Mouse (Mus musculus) lung, postnatal 36 days (tissue): ENCODE data around the gene Chchd1.

Source experiments
- DNase-seq: peaks from one replicate; pipeline ENCODE4 v3.0.0; 2022; ENCODE audit warnings: mixed read lengths

Chchd1 gene

DNA sequence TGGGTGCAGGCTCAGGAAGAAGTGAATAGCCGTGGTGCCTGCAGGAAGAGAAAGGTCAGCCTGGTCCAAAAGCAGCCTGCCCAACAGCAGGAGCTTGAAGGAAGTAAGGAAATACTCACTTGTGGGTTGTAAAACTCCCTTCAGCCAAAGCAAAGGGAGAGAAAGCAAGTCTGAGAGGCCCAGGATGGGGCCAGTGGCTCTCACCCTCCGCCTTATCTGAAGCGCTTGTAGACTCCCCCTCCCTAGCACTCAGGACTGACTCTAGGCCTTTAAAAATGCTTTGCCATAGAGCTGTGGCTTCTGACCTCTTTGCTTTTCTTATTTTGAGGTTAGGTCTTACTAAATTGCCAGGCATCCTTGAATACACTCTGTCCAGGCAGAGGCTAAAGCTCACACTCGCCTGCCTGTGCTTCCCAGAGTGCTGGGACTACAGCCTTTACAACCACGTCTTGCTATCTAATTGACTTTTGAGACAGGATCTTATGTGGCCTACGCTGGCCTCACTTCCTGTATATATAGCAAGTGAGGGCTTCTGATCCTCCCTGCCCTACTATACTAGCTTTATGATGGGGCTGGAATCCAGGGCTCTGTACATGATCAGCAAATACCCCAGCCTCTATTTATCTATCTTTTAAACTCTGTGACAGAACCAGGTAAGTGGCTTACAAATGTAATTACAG lies 23.0 kb downstream of the Chchd1 start:
- DNase-seq: no peak

DNA sequence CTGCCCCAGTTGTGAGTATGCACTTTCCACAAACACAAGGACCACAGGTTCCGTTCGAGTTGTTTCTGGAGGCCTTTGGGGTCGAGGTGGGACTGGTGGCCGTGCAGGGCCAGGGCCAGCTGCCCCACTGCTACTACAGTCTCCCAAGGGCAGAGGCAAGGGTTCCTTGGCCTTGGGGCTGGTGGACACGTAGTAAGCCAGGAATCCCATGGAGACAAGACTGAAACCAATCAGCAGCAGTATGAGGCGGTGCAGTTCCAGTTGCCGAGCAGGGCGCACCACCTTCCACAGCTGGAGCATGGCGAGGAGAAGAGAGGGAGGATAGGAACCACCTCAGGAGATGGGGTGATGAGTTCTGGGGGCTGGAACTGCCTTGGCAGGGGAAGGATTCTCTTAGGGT lies 27.1 kb downstream of the Chchd1 start:
- DNase-seq: no peak

DNA sequence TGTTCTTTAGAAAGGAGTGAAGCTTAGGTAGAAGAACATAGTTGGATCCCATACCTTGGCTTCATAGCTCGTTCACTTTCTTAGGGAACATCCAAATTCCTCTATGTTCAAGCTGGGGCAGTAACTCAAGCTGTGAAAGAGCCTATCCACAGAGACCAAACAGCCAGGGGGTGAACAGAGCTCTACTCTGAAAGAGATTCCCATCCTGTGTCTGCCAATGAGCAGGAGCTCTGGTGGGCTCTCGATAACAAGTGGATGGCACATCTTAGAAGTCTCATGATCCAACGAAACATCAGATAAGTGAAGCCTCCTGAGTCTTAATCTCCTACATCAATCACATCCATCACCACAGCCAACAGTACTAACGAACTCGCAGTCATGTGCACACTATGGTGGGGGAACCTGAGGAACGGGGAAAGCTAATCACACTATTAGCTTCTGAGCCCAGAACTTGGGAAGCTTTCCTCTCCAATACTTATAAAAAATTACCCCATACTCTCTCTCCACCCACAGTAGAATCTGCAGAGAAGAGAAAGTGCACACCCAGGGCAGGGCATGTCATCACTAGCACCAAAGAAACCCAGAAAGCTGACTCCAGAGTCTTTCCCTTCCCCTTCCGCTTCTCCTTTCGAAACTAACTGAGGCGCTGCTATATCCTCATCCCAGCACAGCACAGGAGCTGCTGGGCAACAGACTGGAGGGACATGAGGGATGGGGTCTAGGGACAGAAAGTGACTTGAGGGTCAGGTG lies 28.2 kb downstream of the Chchd1 start:
- peak; percentile 29 for DNase-seq

DNA sequence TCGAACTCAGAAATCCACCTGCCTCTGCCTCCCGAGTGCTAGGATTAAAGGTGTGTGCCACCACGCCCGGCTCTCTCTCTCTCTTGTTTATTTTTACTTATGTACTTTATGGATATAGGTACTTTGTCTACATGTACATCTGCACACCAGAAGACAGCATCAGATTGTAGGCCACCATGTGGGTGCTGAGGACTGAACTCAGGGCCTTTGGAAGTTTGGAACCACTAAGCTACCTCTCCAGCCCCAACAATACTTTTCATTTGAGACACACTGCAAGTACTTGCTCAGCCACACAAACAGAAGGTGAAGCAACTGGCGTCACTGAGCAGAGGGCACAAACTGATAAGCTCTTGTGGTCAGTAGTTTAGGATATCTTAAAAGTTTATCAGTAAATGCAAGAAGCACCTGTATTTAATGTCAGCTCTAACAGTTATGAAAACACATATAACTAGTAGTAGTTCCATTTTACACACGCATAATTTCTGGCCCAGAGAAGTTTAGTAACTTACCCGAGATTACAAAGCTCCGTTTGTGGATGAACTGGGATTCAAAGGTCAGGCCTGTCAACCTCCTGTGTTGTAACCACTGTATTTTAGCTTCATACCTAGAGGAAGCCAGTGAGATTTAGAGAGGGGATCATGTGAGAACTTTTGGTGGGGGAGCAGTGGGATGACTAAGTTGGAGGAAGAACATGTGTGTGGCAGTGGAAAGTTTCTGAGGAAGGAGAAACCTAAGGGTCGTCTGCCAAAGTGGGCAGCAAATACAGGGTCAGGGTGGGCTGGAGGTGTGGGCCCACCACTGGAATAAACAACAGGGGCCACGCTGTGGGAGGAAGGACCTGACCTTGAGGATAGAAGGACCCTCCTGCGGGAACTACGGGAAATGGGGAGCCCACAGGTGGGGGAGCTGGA lies 30.5 kb downstream of the Chchd1 start:
- peak; percentile 31 for DNase-seq

DNA sequence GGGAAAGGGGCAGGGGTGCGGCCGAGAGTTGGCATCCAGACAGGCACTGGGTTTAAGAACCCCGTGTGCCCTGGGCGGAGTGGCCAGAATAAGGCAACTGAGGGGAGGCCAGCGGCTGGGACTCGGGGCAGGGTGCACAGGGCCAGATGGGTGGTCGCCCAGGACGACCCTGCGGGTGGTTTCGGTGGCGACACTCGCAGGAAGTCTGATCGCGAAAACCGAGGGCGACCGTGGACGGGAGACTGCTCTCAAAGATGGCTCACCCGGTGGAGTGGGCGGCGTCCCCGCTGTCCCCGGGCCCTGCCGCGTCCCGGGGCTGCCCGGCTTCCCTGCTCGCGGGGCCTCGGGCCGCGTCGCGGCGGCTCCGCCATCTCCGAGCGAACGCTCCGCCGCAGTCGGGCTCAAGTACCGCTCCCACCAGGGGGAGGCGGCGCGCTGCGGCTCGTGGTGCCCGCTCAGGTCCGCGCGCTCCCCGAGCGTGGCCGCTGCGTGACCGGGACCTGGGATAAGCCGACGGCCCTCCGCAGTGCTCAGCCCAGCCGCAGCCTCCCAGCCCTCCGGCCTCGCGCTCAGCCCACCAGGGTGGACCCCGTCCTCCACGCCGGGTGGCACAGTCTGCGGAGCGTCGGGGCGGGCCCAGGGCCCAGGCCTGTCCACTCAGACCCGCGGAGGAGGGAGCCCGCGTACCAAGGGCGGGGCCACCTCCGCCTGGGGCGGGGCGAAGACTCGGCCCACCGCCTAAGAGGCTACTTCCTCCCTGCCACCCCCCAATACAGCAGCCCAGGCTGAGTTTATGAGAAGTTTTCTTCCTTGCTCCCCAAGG lies 31.4 kb downstream of the Chchd1 start, which contains the start of gene Ndst2:
Gene Ndst2, minus strand, starts transcription at position 611 of the 823 bp plus-strand sequence.
- peak; percentile 92 for DNase-seq

DNA sequence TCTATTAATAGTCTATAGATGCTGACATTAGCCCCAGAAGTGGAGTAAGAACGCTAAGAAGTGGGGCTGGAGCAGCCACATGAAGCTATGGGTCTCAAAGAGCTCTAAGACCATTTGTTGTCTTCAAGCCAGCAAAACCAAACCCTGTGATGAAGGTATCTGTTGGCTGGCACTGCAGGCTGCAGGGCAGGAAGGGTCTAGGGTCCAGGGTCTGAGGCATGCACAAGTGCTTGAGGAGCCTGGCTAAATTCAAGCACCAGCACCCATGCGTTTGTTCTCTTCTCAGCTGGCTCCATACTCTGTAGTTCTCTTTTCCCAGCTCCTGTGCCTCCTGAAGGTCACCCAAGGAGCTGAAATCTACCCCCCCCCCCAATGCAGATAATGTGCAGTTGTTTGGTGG lies 32.2 kb downstream of the Chchd1 start:
- no peak for DNase-seq

DNA sequence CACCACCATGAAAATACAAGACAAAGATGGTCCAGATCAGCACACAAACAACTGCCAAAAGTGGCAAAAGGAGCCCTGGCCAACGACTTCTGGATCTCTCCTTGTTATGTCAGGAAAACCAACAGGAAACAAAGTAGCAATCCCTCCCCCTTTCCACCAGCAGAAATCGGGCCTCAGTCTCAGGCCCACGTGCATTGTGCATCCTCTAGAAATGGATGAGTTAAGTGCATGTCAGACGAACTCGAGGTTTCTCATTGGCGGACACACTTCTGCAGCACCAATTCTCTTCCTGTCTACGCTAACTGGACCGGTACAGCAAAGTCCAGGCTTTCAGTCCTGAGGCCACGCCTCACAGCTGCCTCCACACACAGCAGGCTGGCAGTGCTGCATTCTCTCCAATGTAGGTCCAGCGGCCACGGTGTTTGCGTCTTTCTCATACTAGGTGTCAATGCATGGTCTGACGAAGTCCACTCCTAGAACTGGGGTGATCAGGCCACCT lies 33.1 kb downstream of the Chchd1 start:
- no peak for DNase-seq

DNA sequence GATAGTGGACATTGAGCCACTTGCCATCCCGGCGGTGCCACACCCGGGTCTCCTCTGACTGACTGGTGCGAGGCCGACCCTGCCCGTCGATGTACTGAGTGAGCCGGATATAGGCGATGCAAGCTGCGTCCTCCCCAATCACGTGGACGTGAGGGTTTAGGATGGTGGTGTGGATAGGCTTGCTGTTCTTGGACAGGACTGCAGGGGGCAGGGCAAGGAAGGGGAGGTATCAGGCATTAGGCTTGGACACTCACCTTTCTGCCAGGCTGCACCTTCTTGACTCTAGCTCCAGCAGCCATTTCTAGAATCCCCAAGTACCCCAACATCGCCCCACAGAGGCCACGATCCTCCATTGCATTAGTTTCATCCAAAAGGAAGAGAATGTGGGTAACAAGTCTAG lies 34.5 kb downstream of the Chchd1 start:
- peak; percentile 73 for DNase-seq

DNA sequence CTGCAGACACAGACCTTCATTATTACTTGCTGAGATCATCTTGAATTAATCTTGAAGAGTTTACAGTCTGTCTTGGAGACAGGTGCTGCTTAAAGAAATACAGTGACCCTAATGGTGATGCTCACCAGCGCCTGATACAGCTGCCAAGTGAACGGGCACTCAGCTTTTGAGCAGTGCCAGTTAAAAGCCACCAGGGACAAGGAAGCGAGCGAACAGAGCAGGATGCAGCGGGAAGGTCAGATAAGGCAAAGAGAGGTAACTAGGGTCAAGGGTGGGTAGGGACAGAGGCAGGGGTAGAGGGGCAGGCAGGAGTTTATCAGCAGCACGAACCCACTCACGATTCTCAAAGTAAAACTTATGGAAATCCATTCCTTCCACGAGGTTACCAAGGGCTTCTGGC lies 35.7 kb downstream of the Chchd1 start:
- no peak for DNase-seq

DNA sequence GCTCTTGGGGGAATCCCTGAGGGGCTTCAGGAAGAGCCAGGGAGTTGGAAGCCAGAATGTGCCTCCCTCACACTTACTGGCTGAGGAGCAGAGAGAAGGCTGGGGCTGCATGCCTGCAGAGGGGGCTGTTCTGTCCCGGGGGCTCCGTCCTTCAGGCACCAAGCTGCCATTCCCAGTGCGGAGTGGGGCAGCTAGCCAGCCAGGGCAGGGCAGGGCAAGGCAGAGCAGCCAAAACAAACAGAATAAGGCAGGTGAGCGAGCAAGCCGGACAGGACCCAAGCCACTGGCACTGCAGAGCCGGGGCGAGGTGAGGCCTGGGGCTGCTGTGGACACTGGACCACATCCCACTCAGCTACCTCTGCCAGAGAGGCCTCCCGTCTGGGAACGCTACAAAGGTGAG lies 38.5 kb downstream of the Chchd1 start:
- peak; percentile 74 for DNase-seq

DNA sequence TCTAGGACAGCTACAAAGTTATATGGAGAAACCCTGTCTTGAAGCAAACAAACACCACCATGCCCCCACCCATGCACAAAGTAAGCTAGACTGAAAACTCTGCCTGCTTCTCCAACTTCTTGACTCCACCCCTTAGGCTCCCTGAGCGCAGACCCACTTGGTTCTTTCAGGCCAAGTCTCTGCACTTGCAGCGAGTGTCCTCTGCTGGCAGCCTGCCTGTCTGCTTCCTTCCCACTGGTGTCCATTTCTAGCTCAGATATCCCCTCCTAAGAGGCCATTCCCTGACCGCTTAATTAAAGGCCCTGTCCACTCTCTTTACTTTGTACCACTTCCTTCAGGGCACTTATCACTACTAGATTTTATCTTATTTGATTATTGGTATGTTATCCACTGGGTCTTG lies 40.8 kb downstream of the Chchd1 start:
- peak; percentile 37 for DNase-seq

DNA sequence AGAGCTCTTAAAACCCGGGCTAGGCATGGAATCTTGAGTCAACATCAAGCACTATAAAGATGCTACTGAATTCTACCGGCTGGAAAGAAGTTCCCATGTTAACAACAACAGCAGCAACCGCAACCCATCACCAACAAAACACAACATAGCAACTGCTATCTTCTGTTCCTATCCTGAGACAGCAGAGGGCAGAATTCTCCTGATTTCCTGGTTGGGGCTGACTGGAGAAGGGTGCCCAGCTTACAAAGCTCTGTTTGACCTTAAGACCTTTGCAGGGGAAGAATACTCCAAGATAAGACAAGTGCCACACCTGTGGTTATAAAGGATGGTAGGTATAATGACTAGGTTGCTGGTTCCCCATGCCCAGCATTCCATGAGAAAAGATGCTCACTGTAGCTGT lies 44.1 kb downstream of the Chchd1 start:
- DNase-seq: no peak

DNA sequence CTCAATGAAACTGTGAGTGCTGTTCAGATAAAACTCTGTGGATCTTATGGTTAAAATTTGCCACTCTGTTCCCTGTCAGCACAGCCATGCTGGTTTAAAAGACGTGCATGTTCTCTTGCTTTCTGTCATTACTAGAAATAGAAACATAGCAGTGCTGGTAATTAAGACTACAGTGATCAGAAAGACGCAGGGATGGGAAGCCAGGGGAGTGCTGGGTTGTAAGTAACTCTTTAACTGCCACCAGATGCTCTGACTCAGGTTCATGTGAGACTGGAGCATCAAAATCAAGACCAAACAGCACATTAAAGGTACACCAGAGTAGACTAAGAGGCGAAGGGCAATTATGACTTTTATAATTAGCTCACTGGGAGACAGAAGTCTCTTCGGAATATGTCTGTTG lies 45.6 kb downstream of the Chchd1 start:
- no peak for DNase-seq

DNA sequence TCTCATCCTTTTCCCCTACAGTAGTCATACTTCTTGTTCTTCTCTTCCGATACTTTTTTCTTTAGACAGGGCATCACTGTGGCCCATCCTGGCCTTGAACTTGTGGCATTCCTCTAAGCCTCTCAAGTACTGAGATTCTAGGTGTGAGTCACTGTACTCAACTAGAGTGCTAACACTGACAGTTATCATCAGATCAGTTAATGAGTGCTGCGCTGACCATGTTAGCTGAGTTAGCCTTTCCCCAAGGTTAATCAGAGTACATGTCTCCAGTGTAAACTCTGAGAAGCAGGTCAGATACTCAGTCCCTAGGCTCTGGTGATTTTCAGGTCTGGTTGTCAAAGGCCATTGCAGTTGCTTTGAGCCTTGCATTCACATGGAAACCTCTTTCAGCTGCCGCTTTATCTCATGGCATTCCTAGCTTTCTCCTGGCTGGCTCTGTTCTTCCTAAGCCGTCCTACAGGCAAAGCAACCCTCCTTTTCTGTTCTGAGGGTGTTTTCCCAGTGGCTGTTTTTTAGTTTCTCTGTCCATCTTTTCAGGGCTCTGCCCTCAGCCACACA lies 46.8 kb downstream of the Chchd1 start:
- DNase-seq: no peak

DNA sequence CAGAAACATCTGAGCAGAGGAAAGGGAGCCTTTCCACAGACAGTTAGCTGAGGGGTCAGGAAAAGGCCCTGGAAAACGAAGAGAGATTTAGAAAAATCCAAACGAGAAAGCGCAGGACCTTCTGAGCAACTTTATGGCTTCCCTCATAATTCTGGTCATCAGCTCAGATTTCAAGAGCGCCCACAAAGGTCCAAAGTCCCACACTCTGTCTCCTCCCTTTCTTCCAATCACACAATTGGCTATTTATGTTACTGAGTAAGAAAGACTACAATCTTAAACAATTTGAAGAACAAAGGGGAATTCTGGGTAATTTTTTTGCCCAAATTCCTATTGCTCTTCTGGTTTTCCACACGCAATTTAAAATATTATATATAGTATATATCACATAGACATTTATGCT lies 47.7 kb downstream of the Chchd1 start:
- DNase-seq: no peak

DNA sequence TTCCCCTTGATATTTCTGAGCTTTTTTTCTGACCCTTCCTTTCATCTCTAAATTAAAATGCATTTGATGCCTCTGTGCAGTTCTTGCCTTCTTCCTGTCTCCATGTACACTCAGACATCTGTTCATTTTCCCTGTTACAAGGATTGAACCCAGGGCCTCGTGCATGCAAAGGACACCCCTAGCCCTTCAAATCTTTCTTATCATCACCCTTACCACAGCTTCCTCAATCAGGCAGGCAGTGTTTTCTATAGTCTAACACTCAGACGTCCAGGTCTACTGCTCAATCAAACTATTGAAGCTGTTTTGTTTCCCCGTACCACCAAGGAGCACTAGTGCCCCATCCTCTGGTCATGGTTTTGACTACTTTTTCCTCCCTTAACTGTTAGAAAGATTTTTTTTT lies 51.0 kb downstream of the Chchd1 start:
- DNase-seq: no peak
